Mouse (Mus musculus) heart, postnatal 10 days (tissue): Measurements from ENCODE around the gene Gimap5. TPM values are rescaled to one million over a fixed set of nuclear protein-coding genes. Genes with fewer than 3 reads are reported as not detected.
A peak's percentile ranks its signal among the peaks of the same experiment; 100 is the strongest.

Source experiments
- DNase-seq, 2 experiments: peaks; one replicate each; pipeline ENCODE4 v3.0.0; 2021
- intact Hi-C: fragments of 180-260 bp; cut with DNase I; formaldehyde crosslinking; loops from one replicate; pipeline ENCODE4 v1.15.1; 2025
- total RNA-seq, 2 experiments: library from RNA; stranded (reverse); gene quantifications; 2 replicates each; pipeline ENCODE4 v1.2.3; 2021

Gimap5 gene
- total RNA-seq = 10 to 100 TPM; 10.1 to 13.3 TPM

GRCm38 (mm10) chr6:48745959-48746889 lies at the start of gene Gimap5:
Gene Gimap5, plus strand, starts transcription at chr6:48746197.
- DNase-seq = peak; percentile 67 to 68
- intact Hi-C loops = loop anchor here (1.0 to 2.0 kb wide), 3 partner anchors 39 to 99 kb away; partner anchors contain the start of genes Gimap4 and Gimap8

DNA sequence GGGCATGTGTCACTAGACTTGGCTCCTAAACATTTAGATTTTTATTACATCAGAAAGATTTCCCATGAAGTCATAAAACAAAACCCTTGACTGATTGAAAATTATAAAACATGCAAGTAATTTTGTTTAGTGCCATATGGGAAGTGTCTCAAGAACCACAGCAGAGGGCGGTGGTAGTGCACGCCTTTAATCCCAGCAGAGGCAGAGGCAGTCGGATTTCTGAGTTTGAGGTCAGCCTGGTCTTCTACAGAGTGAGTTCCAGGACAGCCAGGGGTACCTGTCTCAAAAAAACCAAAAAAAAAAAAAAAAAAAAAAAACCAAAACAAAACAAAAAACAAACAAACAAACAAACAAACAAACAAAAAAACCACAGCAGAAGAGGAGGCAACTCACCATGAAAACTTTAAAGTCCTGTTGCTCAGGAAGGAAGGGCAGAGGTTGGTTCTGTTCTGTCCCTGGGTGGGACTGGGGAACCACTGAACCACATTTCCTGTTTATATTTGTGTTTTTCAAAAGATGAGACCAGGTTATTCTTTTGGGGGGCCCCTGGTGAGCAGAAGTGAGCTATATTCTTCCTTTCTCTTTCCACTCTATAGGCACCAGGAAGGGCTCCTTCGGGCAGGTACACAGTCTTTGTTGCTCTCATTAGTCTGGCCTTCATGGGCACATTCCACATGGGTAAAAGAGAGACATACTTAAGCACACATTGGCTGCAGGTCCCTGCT lies 49.0 kb upstream of the Gimap5 start:
- DNase-seq = no peak
- intact Hi-C loops = loop anchor here (1.0 kb wide), 1 partner anchor 11 kb away; no protein-coding TSS in a partner anchor

GRCm38 (mm10) chr6:48697555-48697930 lies 48.5 kb upstream of the Gimap5 start:
- no peak for DNase-seq
- intact Hi-C loops = loop anchor here (1.0 kb wide), 1 partner anchor 11 kb away; no protein-coding TSS in a partner anchor

GRCm38 (mm10) chr6:48698066-48698856 lies 47.7 kb upstream of the Gimap5 start:
- intact Hi-C loops = no loop called here
- no peak for DNase-seq

GRCm38 (mm10) chr6:48698888-48699287 lies 47.1 kb upstream of the Gimap5 start:
- intact Hi-C loops = no loop called here
- no peak for DNase-seq

- DNase-seq = peak; percentile 56 to 60
- intact Hi-C loops = no loop called here
These were observed 45.5 kb upstream of the Gimap5 start for GRCm38 (mm10) chr6:48700251-48701075.

- intact Hi-C loops = no loop called here
These were observed 43.9 kb upstream of the Gimap5 start for GRCm38 (mm10) chr6:48702146-48702545.

DNA sequence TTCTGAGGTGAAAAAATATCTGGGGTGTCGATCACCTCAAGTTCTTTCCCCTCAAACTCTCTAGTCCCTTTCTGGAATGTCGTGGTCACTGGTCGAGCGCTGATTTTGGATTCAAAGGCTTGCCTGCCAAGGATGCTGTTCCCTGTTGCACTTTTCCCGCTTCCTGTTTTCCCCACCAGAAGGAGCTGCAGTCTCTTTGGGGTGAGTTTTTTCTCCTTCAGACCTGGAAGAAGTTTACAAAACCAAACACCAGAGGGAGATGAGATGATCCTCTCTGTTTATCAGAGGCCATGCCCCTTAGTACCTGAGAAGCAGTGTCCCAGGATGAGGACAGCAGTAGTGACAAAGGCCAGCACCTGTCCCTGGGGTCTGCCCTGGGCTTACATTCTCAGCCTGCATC lies 43.4 kb upstream of the Gimap5 start:
- intact Hi-C loops = no loop called here
- no peak for DNase-seq

More at GRCm38 (mm10) chr6:48702146-48702545, 43.9 kb upstream of the Gimap5 start:
- no peak for DNase-seq

GRCm38 (mm10) chr6:48704146-48704545 lies 41.9 kb upstream of the Gimap5 start:
- intact Hi-C loops = no loop called here
- no peak for DNase-seq

DNA sequence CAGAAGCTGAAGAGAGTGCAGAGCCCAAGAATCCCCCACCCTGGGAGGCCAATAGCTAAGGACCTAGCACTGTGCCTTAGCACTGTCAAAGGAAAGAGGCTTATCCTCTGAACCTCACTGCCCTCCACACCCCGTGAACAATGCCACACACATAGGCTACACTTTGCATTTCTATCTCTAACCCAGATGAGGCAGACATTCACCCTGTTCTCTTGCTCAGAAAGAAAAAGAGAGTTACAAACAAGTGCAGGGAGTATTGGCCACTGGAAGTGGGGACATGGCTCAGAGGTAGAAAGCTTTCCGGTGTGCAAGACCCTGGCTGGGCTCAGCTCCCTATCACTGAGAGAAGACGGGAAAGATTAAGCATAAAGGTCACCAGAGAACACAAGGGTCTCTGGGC lies 39.9 kb upstream of the Gimap5 start:
- no peak for DNase-seq
- intact Hi-C loops = loop anchor here (2.0 kb wide), 2 partner anchors 41 to 59 kb away; partner anchors contain the start of genes Gimap5 and Gimap8

DNA sequence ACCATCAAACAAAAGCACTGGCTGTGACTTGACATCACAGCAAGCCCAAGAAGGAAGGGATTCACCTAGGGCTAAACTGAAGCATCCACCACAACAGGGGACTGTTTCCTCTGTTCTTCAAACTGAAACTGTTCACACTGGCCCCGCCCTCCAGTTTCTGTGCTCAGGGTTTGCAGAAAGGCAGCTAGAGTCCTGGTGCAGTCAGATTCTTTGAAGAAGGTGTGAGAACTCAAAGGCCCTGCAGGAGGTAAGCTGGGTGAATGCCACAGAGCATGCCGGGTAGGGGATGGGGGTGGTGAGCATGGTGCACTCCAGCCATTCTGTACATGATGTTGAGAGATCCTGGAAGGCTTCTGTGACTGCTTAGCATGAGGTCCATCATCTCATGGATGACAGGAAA lies 27.5 kb upstream of the Gimap5 start, which contains the start of the genes Gm28053 and Gimap7:
Gm28053 (plus strand) TSS at position 153 of the 400 bp plus-strand sequence.
Gimap7 (plus strand) TSS at position 167 of the 400 bp plus-strand sequence.
- intact Hi-C loops = no loop called here
- no peak for DNase-seq

- intact Hi-C loops = no loop called here
- DNase-seq = no peak
These were observed 25.7 kb upstream of the Gimap5 start for GRCm38 (mm10) chr6:48720326-48720725.

DNA sequence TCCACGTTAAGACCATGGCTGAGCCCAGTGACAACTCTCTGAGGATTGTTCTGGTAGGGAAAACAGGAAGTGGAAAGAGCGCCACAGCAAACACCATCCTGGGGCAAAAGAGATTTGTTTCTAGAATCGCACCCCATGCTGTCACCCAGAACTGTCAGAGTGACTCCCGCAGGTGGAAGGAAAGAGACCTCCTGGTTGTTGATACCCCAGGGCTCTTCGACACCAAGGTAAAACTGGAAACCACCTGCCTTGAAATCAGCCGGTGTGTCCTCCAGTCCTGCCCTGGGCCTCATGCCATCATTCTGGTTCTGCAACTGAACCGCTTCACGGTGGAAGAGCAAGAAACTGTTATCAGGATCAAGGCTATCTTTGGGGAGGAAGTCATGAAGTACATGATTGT lies 22.5 kb upstream of the Gimap5 start:
- intact Hi-C loops = no loop called here
- DNase-seq = no peak

DNA sequence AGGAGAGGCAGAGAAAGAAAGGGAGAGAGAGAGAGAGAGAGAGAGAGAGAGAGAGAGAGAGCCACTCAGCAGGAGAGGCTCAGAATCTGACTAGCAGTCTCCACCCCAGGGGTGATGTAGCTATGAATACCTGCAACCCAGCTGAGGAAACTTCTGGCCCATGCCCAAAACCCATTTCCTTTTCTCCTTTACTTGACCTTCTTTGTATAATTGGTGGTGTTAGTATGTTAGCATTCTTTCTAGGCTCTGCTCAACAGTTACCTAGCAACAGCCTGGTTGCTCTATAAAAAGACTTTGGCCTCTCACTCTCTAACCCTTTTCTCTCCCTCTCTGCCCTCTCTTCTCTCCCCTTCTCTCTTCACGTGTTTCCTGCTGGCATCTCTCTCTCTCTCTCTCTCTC lies 20.5 kb upstream of the Gimap5 start:
- intact Hi-C loops = no loop called here
- DNase-seq = peak; percentile 86 to 88

DNA sequence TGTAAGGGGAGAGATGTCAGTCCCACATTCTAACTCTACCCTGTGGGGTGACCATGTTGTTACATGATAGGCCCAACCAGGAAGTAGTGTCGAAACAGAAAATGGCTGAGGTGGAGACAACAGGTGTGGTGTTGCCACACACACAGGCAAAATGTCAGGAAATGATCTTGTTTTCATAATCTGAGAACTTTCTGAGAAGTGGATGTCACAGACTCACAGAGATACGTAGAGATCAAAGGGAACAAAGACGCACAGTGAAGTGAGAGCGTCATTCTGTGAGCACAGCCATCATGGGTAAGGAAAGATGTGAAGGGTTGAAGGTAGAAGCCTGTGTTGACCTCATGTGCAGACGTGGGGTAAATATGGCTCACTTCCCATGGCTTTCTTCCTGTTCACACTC lies 18.2 kb upstream of the Gimap5 start:
- intact Hi-C loops = no loop called here
- no peak for DNase-seq

DNA sequence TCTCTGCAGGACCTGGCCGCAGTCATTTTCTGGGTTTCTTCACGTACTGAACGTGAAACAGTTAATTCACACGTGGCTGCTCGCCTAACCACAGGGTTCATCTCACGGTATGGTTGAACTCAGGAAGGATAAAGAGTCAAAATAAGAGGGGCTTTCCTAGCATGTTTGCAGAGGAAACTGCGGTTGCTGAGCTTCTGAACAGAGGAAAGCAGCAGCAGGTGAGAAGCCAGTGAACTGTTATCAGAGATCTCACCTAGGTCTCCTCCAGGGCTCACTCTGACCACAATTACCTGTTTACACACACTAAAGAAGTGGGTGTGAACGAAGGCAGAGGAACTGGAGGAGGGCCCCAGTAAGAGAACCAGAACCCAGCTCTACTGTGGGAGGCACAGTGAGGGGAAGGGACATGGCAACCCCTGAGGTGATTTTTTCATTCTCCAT lies 13.1 kb upstream of the Gimap5 start:
- peak in 1 of 2 experiments; percentile 8 for DNase-seq
- intact Hi-C loops = no loop called here

DNA sequence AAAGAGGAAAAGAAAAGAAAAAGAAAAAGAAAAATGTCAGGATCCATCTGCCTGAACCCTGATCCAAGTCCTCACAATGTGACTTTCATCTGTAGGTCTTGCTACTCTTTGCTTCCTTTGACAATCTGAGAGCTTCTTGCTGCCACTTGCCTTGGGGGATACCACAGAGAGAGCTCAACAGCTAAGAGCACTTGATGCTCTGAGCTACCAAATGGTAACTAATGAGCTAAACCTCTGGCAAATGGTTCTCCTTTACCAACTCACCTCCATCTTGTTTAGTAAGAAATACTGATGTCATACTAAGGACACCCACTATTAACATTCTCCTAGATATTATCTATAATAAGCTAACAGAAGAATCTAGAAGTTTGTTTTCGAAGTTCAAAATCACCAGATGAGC lies 12.3 kb upstream of the Gimap5 start:
- no peak for DNase-seq

GRCm38 (mm10) chr6:48737053-48737452 lies 8.9 kb upstream of the Gimap5 start:
- no peak for DNase-seq
- intact Hi-C loops = no loop called here

More for the DNA sequence above, 12.3 kb upstream of the Gimap5 start:
- intact Hi-C loops = no loop called here

GRCm38 (mm10) chr6:48737688-48738087 lies 8.3 kb upstream of the Gimap5 start:
- DNase-seq = peak; percentile 36 to 42
- intact Hi-C loops = no loop called here
